Mouse (Mus musculus) liver (tissue): ENCODE data around the gene Scube3.

ENCODE experiments used
- DNase-seq: peaks from one replicate; pipeline ENCODE4 v3.0.0-alpha.2; 2020; ENCODE audit warnings: mixed read lengths

Gene Scube3

DNA sequence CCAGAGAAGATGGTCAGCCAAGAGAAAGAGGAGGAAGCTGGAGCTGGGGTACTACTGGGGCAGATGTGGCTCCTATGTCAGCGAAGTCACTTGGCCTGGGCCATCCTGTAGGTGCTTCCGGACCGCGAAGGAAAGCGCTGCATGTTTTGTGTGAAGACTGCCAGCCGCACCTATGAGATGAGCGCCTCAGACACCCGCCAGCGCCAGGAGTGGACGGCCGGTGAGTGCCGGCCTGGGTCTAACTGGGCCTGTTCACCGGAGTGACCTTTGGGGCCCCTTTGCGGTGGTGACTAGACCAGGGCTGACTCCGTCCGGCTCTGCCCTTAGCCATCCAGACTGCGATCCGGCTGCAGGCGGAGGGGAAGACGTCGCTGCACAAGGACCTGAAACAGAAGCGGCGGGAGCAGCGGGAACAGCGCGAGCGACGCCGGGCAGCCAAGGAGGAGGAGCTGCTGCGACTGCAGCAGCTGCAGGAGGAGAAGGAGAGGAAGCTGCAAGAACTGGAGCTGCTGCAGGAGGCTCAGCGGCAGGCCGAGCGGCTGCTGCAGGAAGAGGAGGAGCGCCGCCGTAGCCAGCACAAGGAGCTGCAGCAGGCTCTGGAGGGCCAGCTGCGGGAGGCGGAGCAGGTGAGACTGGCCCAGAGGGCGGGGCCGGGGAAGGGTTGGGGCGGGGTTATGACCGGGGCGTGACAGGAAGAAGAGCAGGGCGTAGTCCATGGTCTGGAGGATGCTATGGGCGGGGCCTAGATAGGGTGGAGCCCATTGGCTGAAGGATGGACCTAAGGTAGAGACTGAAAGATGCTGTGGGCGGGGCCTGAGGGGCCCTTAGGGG is 81.8 kb downstream of the Scube3 start:
- DNase-seq: peak; percentile 99
